Mouse (Mus musculus): ENCODE data around the gene Vmn1r155. TPM values are rescaled to one million over a fixed set of nuclear protein-coding genes. Genes with fewer than 3 reads are reported as not detected.

The Vmn1r155 gene
- not detected for total RNA-seq (2023)

GRCm38 (mm10) chr7:22657718-22658117 lies at the start of gene Vmn1r155:
TSS of gene Vmn1r155 (plus strand) at chr7:22658018.

GRCm38 (mm10) chr7:22692217-22692616 lies 34.4 kb downstream of the Vmn1r155 start, which contains the start of gene Gm8693:
TSS of gene Gm8693 (minus strand) at chr7:22692317.

Other genes starting within 250 kb of the Vmn1r155 start
- gene Vmn1r148, start 244.4 kb upstream of the Vmn1r155 start, total RNA-seq (2023) = not detected
- not detected for gene Vmn1r149, start 219.8 kb upstream of the Vmn1r155 start, total RNA-seq (2023)
- not detected for gene Gm10665, start 193.9 kb upstream of the Vmn1r155 start, total RNA-seq (2023)
- gene Vmn1r151, start 158.3 kb upstream of the Vmn1r155 start, total RNA-seq (2023) = not detected
- gene Vmn1r152, start 135.1 kb upstream of the Vmn1r155 start, total RNA-seq (2023) = not detected
- not detected for gene Gm8677, start 123.1 kb upstream of the Vmn1r155 start, total RNA-seq (2023)
- not detected for gene Gm4201, start 92.7 kb upstream of the Vmn1r155 start, total RNA-seq (2023)
- not detected for gene Gm4565, start 69.9 kb upstream of the Vmn1r155 start, total RNA-seq (2023)
- gene Gm8693, start 34.3 kb downstream of the Vmn1r155 start, total RNA-seq (2023) = not detected
- not detected for gene Gm4567, start 61.7 kb downstream of the Vmn1r155 start, total RNA-seq (2023)
- not detected for gene Vmn1r157, start 103.7 kb downstream of the Vmn1r155 start, total RNA-seq (2023)
- not detected for gene Vmn1r158, start 132.8 kb downstream of the Vmn1r155 start, total RNA-seq (2023)
- gene Vmn1r159, start 185.6 kb downstream of the Vmn1r155 start, total RNA-seq (2023) = not detected
- not detected for gene Vmn1r160, start 213.2 kb downstream of the Vmn1r155 start, total RNA-seq (2023)

All from neutrophil, adult 83 days (primary cell).